Mouse (Mus musculus) brain, embryonic 14.5 days (tissue): ENCODE measurements at regions not wholly inside any gene's neighbourhood (a gene's known extent, or its start where the extent isn't known, plus 50 kb on each side); places are given as distances from the start of the nearest gene placed in this dataset.

ENCODE experiments used
- CTCF ChIP-seq: fragments of 200-500 bp; IDR thresholded peaks from 2 replicates; pipeline ENCODE4 v1.5.1; 2012; ENCODE audit warnings: inconsistent platforms, mild to moderate bottlenecking, moderate library complexity, borderline replicate concordance; ENCODE audit not compliant: insufficient read depth, insufficient read length; ENCODE audit errors: extremely low read depth
- POLR2A ChIP-seq: fragments of 200-500 bp; IDR thresholded peaks from 2 replicates; pipeline ENCODE4 v1.6.1; 2012; ENCODE audit warnings: mild to moderate bottlenecking, inconsistent platforms, borderline replicate concordance; ENCODE audit not compliant: poor library complexity, insufficient read depth, insufficient read length, severe bottlenecking; ENCODE audit errors: extremely low read depth

- no peak for TF ChIP-seq CTCF
- no peak for TF ChIP-seq POLR2A
These were observed 117.6 kb upstream of the Spdye4c start for GRCm38 (mm10) chr2:128473241-128473954.
